Mouse (Mus musculus) T-helper 2 cell (primary cell): Measurements from ENCODE around the gene Tnfsf13.

ENCODE experiments used
- in situ Hi-C: fragments of 300-600 bp; cut with MboI, MseI; formaldehyde crosslinking; loops from one replicate; pipeline ENCODE4 v1.15.1; 2025; ENCODE audit warnings: high pct_unique_total_duplicates

Tnfsf13 gene

DNA sequence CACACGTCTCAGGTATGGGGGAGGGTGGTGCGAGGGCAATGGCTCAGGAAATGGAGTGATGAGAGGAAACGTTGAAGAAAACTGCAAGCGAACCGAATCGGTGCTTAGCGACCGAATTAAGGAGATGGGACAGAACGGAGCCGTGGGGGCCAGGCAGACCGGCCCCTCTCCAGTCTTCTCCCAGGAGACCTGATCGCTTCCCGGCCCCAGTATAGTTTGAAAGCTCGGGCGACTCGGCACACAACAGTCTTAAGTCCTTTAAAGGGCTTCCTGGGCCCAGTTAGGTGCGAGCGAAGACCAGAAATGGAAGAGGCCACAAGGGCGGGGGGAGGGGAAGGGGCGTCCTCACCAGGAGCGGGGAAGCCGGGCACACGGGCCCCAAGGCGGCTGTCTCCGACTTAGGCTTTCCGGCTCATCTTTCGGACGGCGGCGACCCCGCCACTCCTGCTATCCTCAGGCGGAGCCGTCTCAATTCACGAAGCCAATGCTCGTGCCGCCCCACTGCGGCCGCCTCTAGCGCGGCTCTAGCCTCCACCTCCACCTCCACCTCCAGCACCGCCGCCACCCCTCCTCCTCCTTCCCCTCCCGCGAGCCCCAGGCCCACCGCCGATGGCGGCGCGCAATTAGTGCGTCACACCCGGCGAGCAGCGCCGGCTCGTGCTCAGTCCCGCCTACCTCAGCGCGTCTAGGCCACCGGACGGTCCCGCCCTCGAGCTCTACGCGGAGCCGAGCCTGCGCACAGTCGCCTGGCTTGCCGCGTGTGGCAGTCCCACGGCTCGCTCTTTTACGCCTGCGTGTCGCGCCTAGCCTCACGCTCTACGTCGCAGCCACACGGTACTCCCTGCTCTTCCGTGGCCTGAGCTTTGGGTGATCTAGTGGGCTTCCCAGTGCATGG is 4.0 kb downstream of the Tnfsf13 start, which contains the start of gene Senp3:
TSS of gene Senp3 (minus strand) at position 771 of the 895 bp plus-strand sequence.
- in situ Hi-C loops, result no loop called here

DNA sequence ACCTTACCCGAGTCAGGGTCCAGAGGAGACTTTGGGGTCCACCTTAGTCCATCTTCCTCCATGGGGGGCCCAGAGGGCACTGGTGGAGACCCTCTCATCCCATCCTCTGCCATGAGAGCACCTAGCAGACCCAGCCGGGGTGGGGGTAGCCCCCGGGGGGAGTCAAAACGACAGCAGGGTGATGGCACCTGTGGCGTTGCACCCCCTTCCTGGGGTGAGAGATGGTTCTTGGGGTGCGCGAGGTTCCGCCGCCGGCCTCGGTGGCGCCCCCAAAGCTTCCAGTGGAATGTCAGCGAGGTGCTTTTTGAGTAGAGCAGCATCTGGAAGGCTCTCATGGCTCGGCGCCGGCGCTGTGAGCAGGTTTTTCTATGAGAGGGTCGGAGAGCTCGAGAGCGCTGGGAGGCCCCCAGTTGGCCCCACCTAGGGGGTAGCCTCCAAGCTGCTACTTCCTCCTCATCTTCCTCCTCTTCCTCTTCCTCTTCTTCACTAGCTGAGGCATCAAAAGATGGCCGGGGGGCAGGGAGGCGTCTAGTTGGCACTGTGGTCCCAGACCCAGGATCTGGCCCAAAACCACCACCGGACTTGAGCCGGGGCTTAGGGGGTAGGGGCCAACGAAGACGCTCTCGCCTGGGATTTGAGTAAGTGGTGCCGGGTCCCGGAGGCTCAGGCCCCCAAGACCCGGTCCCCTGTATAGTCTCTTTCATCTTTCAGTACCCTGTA is 5.3 kb downstream of the Tnfsf13 start:
- in situ Hi-C loops, result no loop called here

DNA sequence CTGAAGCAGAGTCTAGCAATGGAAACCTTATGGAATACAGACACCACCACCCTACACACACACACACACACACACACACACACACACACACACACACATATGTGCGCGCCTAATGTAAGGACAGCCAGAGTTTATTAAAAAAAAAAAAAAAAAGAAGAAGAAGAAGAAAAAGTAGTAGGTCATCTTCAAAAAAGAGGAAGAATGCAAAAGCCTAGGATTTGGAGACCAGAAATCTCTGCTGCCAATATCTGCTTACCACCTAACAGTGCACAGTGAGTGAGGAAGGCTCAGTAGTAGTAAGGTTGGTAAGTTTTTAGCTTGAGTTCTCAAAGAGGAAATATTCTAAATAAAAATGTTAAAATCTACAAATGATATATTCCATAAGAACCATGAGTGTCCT is 6.4 kb downstream of the Tnfsf13 start:
- in situ Hi-C loops, result no loop called here

DNA sequence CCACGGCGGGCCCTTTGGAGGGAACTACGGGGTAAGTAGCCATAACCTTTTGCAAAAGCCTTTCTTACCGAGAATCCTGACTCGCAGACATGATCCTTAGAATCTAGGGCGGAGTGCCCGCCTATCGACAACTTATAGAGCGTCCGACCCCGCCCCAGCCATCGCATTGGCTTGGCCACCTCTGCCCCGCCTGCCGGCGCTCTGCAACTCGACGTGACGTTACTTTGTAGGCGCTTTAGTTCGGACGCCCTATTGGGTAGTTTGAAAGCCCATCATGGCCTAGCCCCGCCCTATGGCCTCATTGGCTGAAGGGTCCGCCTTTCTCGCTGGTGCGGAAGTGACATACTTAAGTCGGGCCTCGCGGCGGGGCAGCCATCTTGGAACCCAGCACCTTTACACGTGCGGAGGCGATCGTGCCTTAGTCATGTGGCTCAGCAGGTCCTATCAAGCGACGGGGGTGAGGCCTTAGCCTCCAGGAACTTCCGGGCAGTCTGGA is 13.3 kb downstream of the Tnfsf13 start, which contains the start of gene Eif4a1:
TSS of gene Eif4a1 (minus strand) at position 213 of the 496 bp plus-strand sequence.
- in situ Hi-C loops, result no loop called here

DNA sequence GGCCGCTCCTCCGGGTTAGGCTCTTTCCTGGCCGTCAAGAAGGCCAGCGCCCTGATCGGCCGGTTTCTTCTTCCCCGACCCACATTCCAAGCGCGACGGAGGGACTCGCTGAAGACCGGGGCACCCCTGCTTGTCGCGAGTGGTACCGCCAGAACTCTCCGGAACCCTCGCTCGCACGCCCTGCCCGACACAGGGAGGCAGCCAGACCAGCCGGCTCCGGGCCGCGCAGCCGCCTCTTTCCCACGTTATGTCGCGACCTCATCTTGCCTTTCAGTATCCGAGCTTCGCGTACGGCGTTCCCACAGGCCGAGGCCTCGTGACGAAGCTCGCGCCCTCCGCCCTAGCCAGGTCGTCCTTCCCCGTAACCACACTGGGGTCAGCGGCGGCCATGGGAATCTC is 13.9 kb downstream of the Tnfsf13 start:
- in situ Hi-C loops, result no loop called here

DNA sequence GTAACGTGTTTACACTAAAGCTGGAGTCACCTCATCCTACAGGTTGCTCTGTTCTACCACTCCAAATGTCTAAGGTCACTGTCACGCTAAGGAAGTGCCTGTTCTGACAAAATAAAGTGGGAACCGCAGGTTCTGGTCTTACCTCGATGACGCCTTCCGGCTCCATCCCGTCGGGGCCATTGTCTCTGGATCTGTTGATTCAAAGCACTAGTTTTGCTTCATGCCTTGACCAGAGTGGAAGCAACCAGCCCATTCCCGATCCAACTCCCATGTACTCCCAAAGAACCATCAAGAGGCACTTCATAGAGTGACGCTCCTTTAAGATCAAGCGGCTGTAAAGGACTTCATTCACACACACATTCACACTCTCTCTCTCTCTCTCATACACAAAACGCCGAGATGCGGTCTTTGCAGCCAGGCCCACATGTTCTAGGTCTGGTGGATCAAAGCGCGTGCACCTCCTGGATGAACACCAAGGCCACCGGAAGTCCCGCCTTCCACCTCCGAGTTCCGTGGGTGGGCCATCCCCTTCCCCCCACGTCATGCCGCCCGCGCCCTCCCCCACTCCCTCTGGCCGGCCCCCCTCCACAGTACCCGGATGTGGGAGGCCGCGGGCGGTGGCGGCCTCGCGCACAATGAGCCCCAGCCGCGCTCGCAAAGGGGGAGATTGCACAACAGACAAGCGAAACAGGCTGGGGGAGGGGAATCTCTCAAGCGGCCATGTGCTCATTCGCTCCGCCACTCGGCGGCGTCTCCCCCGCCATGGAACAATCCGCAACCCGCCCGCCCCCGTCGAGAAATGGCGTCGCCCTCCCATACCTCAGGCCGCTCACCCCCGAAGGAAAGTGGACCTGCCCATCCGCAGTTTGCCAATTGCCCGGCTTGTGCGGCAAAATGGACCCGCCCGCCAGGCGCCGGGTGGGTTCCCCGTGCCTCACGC is 14.5 kb downstream of the Tnfsf13 start:
- in situ Hi-C loops, result no loop called here

DNA sequence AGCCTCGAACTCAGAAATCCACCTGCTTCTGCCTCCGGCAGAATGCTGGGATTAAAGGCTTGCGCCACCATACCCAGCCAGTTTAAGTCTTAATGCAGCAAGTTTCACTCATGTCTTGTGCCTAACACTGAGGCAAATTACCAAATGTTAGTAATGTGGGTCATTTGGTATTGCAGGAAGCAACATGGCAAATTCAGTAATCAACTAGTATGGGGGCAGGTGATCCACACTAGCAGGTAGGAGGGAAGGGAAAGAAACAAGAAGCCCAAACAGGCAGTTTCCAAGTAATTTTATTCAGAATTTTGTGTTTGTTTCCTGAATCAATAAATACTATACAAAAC is 18.9 kb downstream of the Tnfsf13 start:
- in situ Hi-C loops, result loop anchor here (10.0 kb wide), 2 partner anchors 82 to 572 kb away; partner anchors contain the start of genes Per1, Trp53 and Wrap53

DNA sequence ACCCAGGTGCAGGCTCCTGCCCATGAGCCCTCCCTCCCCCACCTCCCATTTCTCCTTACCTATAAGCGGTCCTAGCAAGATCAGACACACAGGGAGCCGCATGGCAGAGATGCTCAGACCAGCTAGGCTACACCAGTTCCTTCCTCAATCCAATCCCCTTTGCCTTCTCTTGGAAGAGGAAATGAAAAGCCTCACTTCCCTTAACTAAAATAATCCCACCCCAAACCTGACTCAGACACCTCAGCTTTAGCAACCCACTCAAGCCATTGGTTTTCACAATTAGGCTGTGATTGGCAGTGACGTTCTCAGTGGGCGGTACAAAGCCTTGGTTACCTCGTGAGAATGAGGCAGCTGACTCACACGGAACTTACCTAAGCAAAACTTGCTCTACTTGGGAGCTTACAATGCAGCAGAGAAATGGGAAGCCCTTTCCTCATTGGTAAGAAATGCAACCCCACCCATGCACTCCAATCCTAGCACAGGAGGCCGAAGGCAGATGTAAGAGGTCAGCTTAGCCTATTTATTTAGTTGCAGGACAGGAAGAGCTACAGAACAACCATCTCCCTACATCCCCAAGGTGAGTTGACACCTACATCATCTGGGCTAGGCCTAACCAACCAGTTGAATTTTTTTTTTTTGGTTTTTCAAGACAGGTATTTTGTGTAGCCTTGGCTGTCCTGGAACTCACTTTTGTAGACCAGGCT is 19.5 kb downstream of the Tnfsf13 start, which contains the start of gene Cd68:
TSS of gene Cd68 (minus strand) at position 193 of the 704 bp plus-strand sequence.
- in situ Hi-C loops, result loop anchor here (10.0 kb wide), 2 partner anchors 81 to 571 kb away; partner anchors contain the start of genes Per1, Trp53 and Wrap53

DNA sequence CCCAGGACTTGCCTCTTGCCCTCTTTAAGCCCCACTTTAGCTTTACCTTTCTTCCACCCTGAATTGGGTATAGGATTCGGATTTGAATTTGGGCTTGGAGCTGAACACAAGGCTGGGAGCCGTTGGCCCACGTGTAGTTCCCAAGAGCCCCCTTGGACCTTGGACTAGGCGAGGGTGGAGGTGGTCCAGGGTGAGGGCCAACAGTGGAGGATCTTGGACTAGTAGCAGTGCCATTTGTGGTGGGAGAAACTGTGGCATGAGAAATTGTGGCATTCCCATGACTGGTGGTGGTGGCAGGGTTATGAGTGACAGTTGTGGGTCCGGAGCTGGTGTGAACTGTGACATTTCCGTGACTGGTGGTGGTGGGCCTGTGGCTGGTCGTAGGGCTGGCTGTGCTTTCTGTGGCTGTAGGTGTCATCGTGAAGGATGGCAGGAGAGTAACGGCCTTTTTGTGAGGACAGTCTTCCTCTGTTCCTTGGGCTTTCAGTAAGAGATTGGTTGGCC is 20.1 kb downstream of the Tnfsf13 start:
- in situ Hi-C loops, result loop anchor here (10.0 kb wide), 2 partner anchors 81 to 571 kb away; partner anchors contain the start of genes Per1, Trp53 and Wrap53

DNA sequence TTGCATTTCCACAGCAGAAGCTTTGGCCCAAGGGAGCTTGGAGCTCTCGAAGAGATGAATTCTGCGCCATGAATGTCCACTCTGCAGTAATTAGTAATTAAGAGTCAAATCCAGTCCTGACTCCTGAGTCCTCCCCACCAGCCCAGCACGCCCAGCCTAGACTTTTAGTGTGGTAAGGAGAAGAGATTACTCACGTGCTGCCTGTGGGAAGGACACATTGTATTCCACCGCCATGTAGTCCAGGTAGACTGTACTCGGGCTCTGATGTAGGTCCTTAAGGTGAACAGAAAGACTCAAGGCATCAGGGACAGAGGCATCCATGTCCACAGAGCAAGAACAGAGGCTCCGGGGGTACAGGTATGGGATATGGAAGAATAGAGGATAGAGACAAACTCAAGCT is 20.7 kb downstream of the Tnfsf13 start:
- in situ Hi-C loops, result loop anchor here (10.0 kb wide), 2 partner anchors 80 to 570 kb away; partner anchors contain the start of genes Per1, Trp53 and Wrap53

DNA sequence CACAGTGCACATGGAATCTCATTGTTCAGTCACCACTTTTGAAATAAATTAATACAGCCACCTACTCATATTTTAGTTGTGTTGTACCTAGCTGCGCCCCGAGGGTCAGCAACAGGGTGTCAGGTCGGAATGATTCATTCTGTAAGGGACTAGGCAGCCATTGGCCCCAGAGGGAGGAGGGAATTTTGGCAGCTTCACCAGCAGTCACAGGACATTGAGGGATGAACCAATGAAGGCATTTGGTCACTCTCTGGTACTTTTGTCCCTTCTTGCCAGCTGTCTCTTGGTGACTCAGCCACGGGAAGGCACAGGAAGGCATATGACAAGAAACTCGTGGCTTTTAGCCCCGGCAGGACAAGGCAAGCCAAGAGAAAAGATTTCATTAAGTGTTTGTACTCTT is 21.8 kb downstream of the Tnfsf13 start:
- in situ Hi-C loops, result loop anchor here (10.0 kb wide), 2 partner anchors 79 to 569 kb away; partner anchors contain the start of genes Per1, Trp53 and Wrap53

DNA sequence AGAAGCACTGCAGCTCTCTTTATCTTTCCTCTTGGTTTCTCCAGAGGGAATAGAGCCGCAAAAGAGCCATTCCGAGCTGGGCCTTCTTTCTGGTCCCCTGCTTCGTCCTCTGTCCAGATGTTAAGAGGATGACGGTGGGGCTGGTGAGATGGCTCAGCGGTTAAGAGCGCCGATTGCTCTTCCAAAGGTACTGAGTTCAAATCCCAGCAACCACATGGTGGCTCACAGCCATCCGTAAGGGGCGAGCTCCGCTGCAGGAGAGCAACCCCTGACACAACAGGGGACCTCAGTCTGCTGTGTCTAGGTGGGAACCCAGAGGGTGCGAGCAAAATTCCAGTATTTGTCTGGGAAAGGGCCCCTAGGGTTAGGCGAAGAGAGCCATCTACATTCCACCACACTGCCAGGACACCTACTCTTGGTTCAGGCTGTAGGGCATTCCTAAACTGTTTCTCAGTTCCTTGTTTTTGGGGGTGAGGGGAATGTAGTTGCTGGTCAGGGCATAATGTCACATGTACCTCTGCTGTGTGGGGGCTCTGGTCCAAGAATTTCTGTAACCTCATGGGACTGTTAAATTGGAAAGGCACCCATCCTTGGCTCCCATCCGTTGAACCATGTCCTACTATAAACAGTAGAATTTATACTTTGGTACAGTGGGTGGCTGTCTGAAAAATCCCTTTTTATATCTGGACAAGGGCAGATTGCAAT is 22.5 kb downstream of the Tnfsf13 start:
- in situ Hi-C loops, result loop anchor here (10.0 kb wide), 2 partner anchors 78 to 568 kb away; partner anchors contain the start of genes Per1, Trp53 and Wrap53

DNA sequence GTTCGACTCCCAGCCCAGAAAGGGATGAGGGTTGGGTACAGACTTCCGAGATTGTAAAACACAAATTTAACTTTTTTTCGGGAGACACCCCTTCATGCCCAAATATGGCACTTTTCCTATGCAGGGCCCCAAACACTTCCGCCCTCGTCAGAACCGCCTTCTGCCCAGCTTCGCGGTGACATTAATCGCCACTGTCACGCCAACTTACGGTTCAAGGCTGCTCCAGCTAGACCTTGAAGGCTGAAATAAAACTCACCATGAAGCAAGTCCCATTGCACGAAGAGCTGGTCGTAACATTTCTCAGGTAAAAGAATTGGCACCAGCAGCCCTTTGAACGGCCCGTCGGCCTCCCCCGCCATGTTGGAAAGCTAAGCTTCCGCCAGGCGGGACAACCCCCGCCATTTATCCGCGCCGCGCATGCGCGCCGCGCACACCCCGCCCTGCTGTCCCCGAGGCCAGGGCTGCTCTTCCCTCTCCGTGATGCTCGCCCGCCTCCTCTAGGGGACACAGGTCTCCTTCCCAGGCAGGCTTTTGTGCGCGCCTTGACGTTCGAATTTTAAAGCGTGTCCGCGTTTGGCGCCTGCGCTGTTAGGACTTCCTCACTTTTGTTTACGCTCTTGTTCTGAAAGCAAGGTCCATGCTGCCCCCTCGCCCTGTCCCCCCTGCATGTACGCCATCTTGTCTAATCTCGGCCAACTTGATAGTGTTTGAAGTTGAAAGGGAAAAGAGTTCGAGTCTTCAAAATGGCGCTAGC is 23.2 kb downstream of the Tnfsf13 start, which contains the start of gene Mpdu1:
TSS of gene Mpdu1 (minus strand) at position 430 of the 754 bp plus-strand sequence.
- in situ Hi-C loops, result loop anchor here (10.0 kb wide), 2 partner anchors 78 to 568 kb away; partner anchors contain the start of genes Per1, Trp53 and Wrap53

DNA sequence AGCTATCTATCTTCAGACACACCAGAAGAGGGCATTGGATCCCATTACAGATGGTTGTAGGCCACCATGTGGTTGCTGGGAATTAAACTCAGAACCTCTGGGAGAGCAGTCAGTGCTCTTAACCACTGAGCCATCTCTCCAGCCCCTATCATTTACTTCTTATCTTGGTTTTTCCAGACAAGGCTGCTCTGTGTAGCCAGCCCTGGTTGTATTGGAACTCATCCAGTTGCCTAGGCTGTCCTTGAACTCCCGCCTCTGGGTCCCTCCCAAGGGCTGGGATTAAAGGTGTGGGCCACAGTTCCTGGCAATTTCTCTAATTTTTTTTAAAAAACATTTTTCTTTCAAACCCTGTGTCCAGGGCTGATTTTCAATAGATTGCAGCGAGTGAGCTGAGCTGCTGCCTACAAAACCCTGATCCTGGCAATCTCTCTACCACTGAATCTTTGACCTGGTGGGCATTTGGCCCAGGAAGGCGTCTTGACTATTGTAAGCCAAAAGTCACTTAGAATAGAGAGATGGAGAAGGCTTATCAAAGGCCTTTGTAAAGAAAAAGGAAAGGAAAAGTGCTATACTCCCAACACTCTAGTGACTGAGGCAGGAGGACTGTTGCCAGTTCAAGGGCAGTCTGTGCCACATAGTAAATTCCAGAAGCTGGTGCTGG is 24.2 kb downstream of the Tnfsf13 start:
- in situ Hi-C loops, result loop anchor here (10.0 kb wide), 2 partner anchors 77 to 567 kb away; partner anchors contain the start of genes Per1, Trp53 and Wrap53

DNA sequence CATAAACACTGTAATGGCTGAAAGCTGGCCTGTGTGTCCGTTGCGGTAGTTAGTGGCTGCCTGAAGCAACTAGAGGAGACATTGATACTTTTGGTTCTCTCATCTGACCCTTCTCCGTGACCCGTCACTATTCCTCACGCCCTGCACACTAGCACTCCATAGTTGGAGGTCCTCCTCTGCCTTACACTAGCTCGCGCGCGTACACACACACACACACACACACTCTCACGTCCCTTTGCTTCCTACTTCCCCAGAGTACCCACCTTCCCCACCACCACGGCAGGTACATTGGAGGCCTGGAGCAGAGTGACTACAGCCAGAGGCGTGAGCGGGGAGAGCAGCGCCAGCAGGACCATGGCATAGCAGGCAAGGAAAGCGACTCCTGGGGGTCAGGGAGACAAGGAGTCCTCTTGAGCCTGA is 28.1 kb downstream of the Tnfsf13 start:
- in situ Hi-C loops, result no loop called here

DNA sequence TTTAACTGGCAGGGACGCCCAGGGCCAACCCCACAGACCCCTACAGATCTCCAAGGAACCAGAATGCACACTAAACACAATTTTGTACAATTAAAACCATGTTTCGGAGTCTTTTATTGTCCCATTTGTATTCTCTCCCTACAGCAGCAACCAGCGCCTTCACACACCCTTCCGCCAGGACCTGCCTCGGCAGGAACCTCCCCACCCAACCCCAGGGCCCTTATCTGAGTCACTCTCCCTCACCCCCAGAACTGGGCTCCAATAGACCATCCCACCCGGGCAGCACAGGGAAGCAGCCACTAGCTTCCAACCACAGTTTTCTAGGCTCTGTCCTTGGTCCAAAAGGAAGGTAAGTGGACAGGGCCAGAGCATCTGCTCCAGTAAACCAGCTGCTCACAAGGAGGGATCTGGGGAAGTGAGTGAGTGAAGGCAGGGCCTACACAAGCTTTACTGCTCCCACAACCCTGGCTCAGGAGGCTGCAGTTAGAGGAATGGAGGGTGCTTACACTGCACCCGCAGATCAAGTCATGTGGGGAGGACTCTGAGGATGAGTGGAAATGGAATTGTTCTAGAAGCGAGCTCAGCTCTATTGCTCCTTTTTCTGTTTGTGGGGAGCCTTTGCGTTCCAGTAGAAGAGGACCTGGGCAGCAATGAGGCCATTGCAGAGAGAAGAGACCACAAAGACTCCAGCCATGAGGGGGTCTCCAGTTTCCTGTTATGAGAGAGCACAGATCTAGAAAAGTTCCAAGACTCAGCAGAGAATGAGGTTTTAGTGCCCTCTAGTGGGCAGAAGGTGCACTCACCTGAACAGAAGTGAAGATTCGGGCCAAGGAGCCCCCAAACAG is 28.7 kb downstream of the Tnfsf13 start:
- in situ Hi-C loops, result no loop called here

DNA sequence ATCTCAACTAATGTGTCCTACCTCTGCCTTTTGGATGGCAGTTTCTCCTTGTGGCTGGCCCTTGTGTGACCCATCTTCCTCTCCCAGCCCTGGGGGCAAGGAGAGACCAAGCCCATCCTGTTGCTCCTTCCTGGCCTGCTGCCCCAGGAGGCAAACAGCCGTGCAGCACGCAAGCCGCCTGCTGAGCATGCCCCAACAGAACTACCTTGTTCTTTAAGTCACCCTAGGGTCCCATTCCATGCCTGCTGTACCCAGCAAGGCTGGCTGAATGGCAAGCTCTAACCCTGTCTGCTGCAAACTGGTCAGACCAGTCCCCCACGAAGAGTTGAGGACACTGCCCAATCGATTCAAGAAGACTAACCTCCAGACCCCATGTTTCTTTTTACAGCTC is 29.5 kb downstream of the Tnfsf13 start:
- in situ Hi-C loops, result no loop called here
